Mouse (Mus musculus) adrenal gland, postnatal 0 days (tissue): ENCODE data around the gene Mtrex. TPM values are rescaled to one million over a fixed set of nuclear protein-coding genes. Genes with fewer than 3 reads are reported as not detected.

Source experiments
- polyA plus RNA-seq: library from polyadenylated mRNA; unstranded; fragments of >200 nt; fragmentation: Nextera tagmentation; extraction: Ambion mirVana; gene quantifications from 2 replicates; pipeline ENCODE4 v1.2.1, GENCODE M21; 2015

The Mtrex gene
- polyA plus RNA-seq = 36.2 and 49.1 TPM in 2 replicates

DNA sequence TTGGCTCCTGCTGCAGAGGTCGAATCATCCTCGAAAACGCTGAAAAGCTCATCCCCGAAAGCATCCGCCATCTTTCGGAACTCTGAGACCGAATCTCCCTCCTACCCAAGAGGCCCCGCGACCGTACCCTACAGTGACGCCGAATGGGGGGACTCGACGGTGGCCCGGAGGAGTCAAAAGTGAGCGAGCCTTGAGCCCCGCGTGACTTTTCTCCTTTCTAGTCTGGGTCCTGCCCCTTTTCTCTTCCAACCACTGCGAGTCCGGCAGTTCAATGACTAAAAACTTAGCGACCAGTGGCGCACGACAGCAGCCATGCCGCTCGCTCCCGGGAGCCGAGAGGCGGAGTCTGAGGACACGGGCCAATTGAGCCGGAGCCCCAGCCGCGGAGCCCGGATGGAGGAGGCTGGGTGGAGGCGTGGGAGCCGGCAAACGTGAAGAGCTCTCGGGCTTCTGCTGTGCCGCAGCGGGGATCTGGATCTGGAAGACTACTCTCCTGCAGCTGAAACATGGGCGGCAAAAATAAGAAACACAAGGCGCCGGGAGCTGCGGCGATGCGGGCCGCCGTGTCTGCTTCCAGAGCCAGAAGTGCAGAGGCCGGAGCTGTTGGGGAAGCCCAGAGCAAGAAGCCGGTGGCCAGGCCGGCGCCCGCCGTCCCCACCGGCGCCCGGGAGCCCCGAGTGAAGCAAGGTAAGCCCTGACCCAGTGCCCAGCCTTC lies at the start of gene Mtrex, which contains the start of gene Dhx29:
Gene Mtrex, minus strand, starts transcription at position 112 of the 715 bp plus-strand sequence.
Gene Dhx29, plus strand, starts transcription at position 168 of the 715 bp plus-strand sequence.

Other genes with a start within 250 kb of the Mtrex start
- gene Plpp1, start 126.6 kb downstream of the Mtrex start, polyA plus RNA-seq = 253 and 443 TPM in 2 replicates
- 9.1 and 15.8 TPM in 2 replicates for gene Dhx29, start 56 bp upstream of the Mtrex start, polyA plus RNA-seq
- 0.60 and 1.8 TPM in 2 replicates for gene Ccno, start 60.4 kb upstream of the Mtrex start, polyA plus RNA-seq
- gene Mcidas, start 66.4 kb upstream of the Mtrex start, polyA plus RNA-seq = not detected in 2 replicates
- 0.11 TPM in 1 of 2 replicates, not detected in the other for gene Cdc20b, start 107.7 kb upstream of the Mtrex start, polyA plus RNA-seq
- gene Gpx8, start 119.0 kb upstream of the Mtrex start, polyA plus RNA-seq = 234 and 411 TPM in 2 replicates
- 6.8 and 10.1 TPM in 2 replicates for gene Gzma, start 173.6 kb upstream of the Mtrex start, polyA plus RNA-seq